Mouse (Mus musculus) spleen, postnatal 4 days (tissue): ENCODE measurements at regions not wholly inside any gene's neighbourhood (a gene's known extent, or its start where the extent isn't known, plus 50 kb on each side); places are given as distances from the start of the nearest gene placed in this dataset.

Experiments used
- DNase-seq, 2 experiments: peaks; one replicate each; pipeline ENCODE4 v3.0.0; 2022; ENCODE audit warnings: low spot score in 2 of 2

DNA sequence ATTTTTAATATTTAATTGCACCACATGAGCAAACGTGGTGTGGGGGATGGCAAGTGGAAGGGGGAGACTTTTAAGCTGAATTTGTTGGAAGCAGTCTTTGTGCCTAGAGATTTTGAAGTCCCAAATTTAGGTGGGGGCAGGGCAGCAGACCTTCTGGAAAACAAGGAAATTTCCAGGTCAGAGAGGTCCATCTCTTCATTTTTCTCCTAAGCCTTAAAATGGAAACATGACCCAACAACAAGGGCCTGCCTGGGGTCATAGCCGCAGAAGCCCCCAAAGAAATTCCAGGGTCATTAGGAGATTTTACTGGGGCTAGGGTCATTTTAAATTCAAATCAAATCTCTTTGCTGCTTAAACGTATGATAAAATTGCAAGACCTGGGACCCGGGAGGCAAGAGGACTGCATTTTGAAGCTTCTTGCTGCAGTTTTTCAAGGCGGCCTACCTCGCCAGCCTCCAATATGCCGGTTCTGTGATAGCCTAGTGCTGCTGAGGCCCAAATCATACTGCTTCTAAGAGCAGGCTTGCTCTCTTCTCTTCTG lies 490.0 kb downstream of the Prss52 start:
- DNase-seq, result no peak

DNA sequence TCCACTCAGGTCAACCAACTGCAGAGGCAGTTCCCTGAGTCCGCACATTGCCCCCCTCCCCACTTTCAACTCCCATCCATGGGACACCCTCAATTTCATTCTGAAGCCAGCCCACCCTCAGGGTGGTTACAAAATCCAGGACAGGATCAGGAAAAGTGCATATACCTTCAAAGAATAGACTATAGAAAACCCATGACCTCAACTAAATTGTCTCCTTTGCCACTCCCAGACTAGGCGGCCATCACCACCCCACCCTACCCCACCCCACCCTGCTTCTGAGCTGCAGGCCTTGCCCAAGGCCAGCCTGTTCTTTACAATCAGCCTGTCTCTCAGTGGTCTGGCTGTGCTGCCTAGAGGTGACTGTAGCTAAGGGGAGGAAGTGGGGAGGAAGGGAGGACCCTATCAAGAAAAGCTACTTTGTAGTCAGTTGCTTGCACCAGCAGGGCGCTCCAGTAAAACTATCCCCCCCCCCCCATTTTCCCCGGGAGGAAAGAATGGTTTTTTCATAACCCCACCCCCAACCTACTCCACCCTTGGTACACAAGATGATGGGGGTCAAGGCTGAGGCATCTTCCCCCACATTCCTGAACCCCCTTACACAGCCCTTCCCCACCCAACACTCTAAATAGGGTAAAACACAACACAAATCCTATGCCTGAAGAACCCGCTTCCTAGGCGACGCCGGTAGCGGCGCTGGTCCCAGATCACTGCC lies 490.9 kb downstream of the Prss52 start:
- no peak for DNase-seq

DNA sequence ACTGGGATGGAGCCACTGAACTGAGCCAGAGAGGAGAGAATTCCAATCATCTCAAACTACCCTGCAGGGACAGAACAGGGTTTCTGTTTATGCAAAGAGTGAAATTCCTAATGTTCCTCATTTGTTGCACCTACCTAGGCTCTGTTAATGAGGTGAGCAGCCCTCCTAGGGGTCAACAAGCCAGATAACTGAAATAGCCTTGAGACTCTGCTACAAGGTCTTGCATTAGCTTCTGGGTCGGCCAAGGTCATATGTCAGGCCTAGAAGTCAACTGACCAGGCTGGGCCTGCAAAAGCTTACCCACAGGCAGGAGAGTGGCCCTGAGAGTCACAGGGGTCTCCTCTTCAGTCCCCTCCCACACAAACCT lies 491.4 kb downstream of the Prss52 start:
- DNase-seq, result no peak

DNA sequence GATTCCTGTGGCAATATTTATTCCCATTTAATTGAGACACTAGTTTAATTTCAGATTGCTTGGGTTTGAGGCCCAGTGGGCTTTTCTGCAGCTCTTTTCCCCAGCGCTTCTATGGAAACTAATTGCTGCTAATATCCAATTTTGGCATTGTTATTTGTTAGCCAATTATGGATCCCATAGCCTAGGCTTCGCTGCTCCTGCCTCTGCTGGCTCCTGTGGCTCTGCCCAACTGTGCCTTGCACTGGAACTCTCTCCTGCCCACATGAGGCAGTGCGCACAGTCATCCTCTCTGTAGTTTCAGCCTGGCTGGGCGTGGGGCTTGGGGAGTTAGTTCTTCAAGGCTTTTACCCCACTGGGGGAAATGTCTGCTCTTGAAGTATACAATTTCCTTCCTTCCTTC lies 491.8 kb downstream of the Prss52 start:
- DNase-seq, result no peak

DNA sequence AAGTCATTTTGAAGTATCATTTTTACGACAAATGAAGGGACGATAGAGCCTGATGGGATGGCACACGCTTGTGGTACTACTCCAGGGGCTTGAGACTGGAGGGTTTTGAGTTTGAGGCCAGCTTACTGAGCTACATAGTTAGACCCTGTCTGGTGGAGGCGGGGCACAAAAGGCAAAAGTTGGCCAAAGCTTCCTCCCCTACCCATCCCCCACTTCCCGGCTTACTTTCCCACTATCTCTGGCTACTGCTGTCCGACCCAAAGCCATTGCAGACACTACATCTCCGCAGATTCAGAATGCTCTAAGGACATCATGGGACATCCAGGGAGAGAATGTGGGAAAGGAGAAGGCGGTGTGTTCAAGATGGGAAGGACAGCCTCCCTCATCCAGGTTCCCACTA lies 493.1 kb downstream of the Prss52 start:
- DNase-seq, result no peak
